Mouse (Mus musculus) heart, embryonic 11.5 days (tissue): ENCODE data around the gene Fam178b. TPM values are rescaled to one million over a fixed set of nuclear protein-coding genes. Genes with fewer than 3 reads are reported as not detected.

Experiments used
- ATAC-seq: fragments of 200-750 bp; cut with Nextera tagmentation; replicated peaks from 2 replicates; pipeline ENCODE4 v1.8.0; 2017; ENCODE audit warnings: moderate library complexity; ENCODE audit not compliant: insufficient number of reproducible peaks, low FRiP score, low TSS enrichment
- H3K27ac ChIP-seq: fragments of 300-500 bp; sonication (generic); 2 replicates; pipeline ENCODE4 v1.5.1; 2014; ENCODE audit warnings: mild to moderate bottlenecking, low read depth, low read length
- H3K27me3 ChIP-seq: fragments of 300-500 bp; sonication (generic); 2 replicates; pipeline ENCODE4 v1.6.1; 2014; ENCODE audit warnings: mild to moderate bottlenecking, low read length, mixed read lengths; ENCODE audit not compliant: control insufficient read depth, insufficient read depth
- H3K36me3 ChIP-seq: fragments of 300-500 bp; sonication (generic); 2 replicates; pipeline ENCODE4 v1.6.1; 2014; ENCODE audit warnings: mild to moderate bottlenecking, low read length, moderate library complexity, mixed read lengths; ENCODE audit not compliant: control insufficient read depth, insufficient read depth
- H3K4me1 ChIP-seq: fragments of 300-500 bp; sonication (generic); 2 replicates; pipeline ENCODE4 v1.6.1; 2014; ENCODE audit warnings: low read length; ENCODE audit not compliant: control insufficient read depth, insufficient read depth
- H3K4me2 ChIP-seq: fragments of 300-500 bp; sonication (generic); 2 replicates; pipeline ENCODE4 v1.6.1; 2014; ENCODE audit warnings: mild to moderate bottlenecking, moderate library complexity
- H3K4me3 ChIP-seq: fragments of 300-500 bp; sonication (generic); 2 replicates; pipeline ENCODE4 v1.5.1; 2014; ENCODE audit warnings: low read depth, low read length
- H3K9ac ChIP-seq: fragments of 300-500 bp; sonication (generic); 2 replicates; pipeline ENCODE4 v1.6.1; 2014; ENCODE audit warnings: mild to moderate bottlenecking, low read depth, low read length, moderate library complexity
- H3K9me3 ChIP-seq: fragments of 300-500 bp; sonication (generic); replicated peaks from 2 replicates; pipeline ENCODE4 v1.6.1; 2016; ENCODE audit warnings: low read length; ENCODE audit not compliant: control insufficient read depth
- WGBS: fragments of 180-500 bp; shearing (Covaris S2); extraction: QIAGEN DNeasy Blood & Tissue Kit; methylation state at CpG from one replicate; pipeline ENCODE4 v1.1.7; 2014; ENCODE audit not compliant: insufficient replicate concordance; 5-methylcytosine and 5-hydroxymethylcytosine counted together
- polyA plus RNA-seq: library from polyadenylated mRNA; unstranded; fragments of >200 nt; fragmentation: Nextera tagmentation; extraction: Ambion mirVana; gene quantifications from 2 replicates; pipeline ENCODE4 v1.2.1, GENCODE M21; 2014

The Fam178b gene
- polyA plus RNA-seq, 1 experiment from 2014 or later, result 3.5 TPM

GRCm38 (mm10) chr1:36558031-36558993 lies 124.7 kb downstream of the Fam178b start, which contains the start of gene Sema4c:
Gene Sema4c, minus strand, starts transcription at chr1:36558349.
- Histone ChIP-seq H3K27ac (peak within 1 kb of the TSS; percentile 99), H3K9ac (peak within 1 kb of the TSS; percentile 98), H3K4me1 (peaks cover 52% of the 10 kb centered on the region), H3K4me2 (peak within 1 kb of the TSS; percentile 93), H3K4me3 (peak within 1 kb of the TSS; percentile 85), H3K9me3 (no peaks in the 10 kb centered on the region), H3K36me3 (peaks cover 17% of the 10 kb centered on the region), H3K27me3 (no peaks in the 10 kb centered on the region)
- ATAC-seq, result peak; percentile 39
- 1% methylated on average over 68 of the region's 69 CpGs for WGBS

GRCm38 (mm10) chr1:36557457-36558011 lies 125.4 kb downstream of the Fam178b start:
- Histone ChIP-seq H3K27ac (peak overlapping the region; percentile 99), H3K9me3 (no peaks in the 10 kb centered on the region), H3K4me2 (peak overlapping the region; percentile 93), H3K36me3 (peaks cover 25% of the 10 kb centered on the region), H3K9ac (peak overlapping the region; percentile 98), H3K27me3 (no peaks in the 10 kb centered on the region), H3K4me1 (peaks cover 44% of the 10 kb centered on the region), H3K4me3 (peak overlapping the region; percentile 85)
- under 1% methylated on average over 46 of the region's 48 CpGs for WGBS
- peak; percentile 69 for ATAC-seq

GRCm38 (mm10) chr1:36556553-36557456 lies 126.2 kb downstream of the Fam178b start:
- H3K27ac ChIP-seq, result peak overlapping the region; percentile 99
- peak overlapping the region; percentile 93 for H3K4me2 ChIP-seq
- no peaks in the 10 kb centered on the region for H3K9me3 ChIP-seq
- H3K4me3 ChIP-seq, result peak overlapping the region; percentile 85
- peak; percentile 68 for ATAC-seq
- H3K36me3 ChIP-seq, result peaks cover 31% of the 10 kb centered on the region
- H3K9ac ChIP-seq, result peak overlapping the region; percentile 98
- H3K4me1 ChIP-seq, result peaks cover 37% of the 10 kb centered on the region
- H3K27me3 ChIP-seq, result no peaks in the 10 kb centered on the region
- WGBS, result under 1% methylated on average over 52 of the region's 52 CpGs

- WGBS, result 4% methylated on average over 8 of the region's 8 CpGs
- Histone ChIP-seq H3K9ac (peak overlapping the region; percentile 98), H3K9me3 (no peaks in the 10 kb centered on the region), H3K4me3 (peak overlapping the region; percentile 85), H3K27ac (peak overlapping the region; percentile 99), H3K36me3 (peaks cover 40% of the 10 kb centered on the region), H3K27me3 (no peaks in the 10 kb centered on the region), H3K4me1 (peaks cover 32% of the 10 kb centered on the region), H3K4me2 (peak overlapping the region; percentile 93)
- no peak for ATAC-seq
These were observed 127.1 kb downstream of the Fam178b start for GRCm38 (mm10) chr1:36555798-36556395.

- 73% methylated on average over 21 of the region's 21 CpGs for WGBS
- Histone ChIP-seq H3K27me3 (no peaks in the 10 kb centered on the region), H3K27ac (peak overlapping the region; percentile 99; the same call in 1 of the 2 replicates), H3K4me2 (peak overlapping the region; percentile 93), H3K4me1 (peaks cover 31% of the 10 kb centered on the region), H3K36me3 (peaks cover 50% of the 10 kb centered on the region), H3K9ac (peak overlapping the region; percentile 98; the same call in 1 of the 2 replicates), H3K9me3 (no peaks in the 10 kb centered on the region), H3K4me3 (peak overlapping the region; percentile 85)
- ATAC-seq, result no peak
These were observed 128.2 kb downstream of the Fam178b start for GRCm38 (mm10) chr1:36554633-36555399.

- no peak overlapping the region for H3K4me3 ChIP-seq
- no peaks in the 10 kb centered on the region for H3K27me3 ChIP-seq
- no peak for ATAC-seq
- H3K9ac ChIP-seq, result no peak overlapping the region
- H3K9me3 ChIP-seq, result no peaks in the 10 kb centered on the region
- H3K4me2 ChIP-seq, result no peak overlapping the region
- peaks cover 29% of the 10 kb centered on the region for H3K4me1 ChIP-seq
- 88% methylated on average over 16 of the region's 16 CpGs for WGBS
- no peak overlapping the region for H3K27ac ChIP-seq
- H3K36me3 ChIP-seq, result peaks cover 60% of the 10 kb centered on the region
These were observed 130.5 kb downstream of the Fam178b start for GRCm38 (mm10) chr1:36552506-36552905.

- no peak for ATAC-seq
- Histone ChIP-seq H3K4me2 (no peak overlapping the region), H3K36me3 (peaks cover 60% of the 10 kb centered on the region), H3K9ac (no peak overlapping the region), H3K4me3 (no peak overlapping the region), H3K27ac (no peak overlapping the region), H3K27me3 (no peaks in the 10 kb centered on the region), H3K9me3 (no peaks in the 10 kb centered on the region), H3K4me1 (peaks cover 30% of the 10 kb centered on the region)
- WGBS, result 84% methylated on average over 17 of the region's 17 CpGs
These were observed 131.1 kb downstream of the Fam178b start for GRCm38 (mm10) chr1:36551904-36552303.
